Mouse (Mus musculus) central nervous system, embryonic 18 days (tissue): ENCODE measurements around the gene Btbd35f23. TPM values are rescaled to one million over a fixed set of nuclear protein-coding genes. Genes with fewer than 3 reads are reported as not detected.

ENCODE experiments used
- polyA plus RNA-seq: library from polyadenylated mRNA; depleted of rRNA; stranded (reverse); fragments of >200 nt; gene quantifications from 2 replicates; pipeline ENCODE4 v1.2.3, GENCODE M21; 2012; rRNA removed

Gene Btbd35f23
- polyA plus RNA-seq: not detected in 2 replicates

GRCm38 (mm10) chrX:3076575-3076974, at the start of gene Btbd35f23:
Gene Btbd35f23 (plus strand): TSS chrX:3076875.

Other genes with a start within 250 kb of the Btbd35f23 start
- not detected in 2 replicates for gene Btbd35f24, start 119.0 kb downstream of the Btbd35f23 start, polyA plus RNA-seq